Mouse (Mus musculus) urinary bladder, postnatal 14 days (tissue): ENCODE measurements at regions not wholly inside any gene's neighbourhood (a gene's known extent, or its start where the extent isn't known, plus 50 kb on each side); places are given as distances from the start of the nearest gene placed in this dataset.
A peak's percentile ranks its signal among the peaks of the same experiment; 100 is the strongest.

Experiments used
- DNase-seq: peaks from one replicate; pipeline ENCODE4 v3.0.0; 2021; ENCODE audit warnings: low spot score

DNA sequence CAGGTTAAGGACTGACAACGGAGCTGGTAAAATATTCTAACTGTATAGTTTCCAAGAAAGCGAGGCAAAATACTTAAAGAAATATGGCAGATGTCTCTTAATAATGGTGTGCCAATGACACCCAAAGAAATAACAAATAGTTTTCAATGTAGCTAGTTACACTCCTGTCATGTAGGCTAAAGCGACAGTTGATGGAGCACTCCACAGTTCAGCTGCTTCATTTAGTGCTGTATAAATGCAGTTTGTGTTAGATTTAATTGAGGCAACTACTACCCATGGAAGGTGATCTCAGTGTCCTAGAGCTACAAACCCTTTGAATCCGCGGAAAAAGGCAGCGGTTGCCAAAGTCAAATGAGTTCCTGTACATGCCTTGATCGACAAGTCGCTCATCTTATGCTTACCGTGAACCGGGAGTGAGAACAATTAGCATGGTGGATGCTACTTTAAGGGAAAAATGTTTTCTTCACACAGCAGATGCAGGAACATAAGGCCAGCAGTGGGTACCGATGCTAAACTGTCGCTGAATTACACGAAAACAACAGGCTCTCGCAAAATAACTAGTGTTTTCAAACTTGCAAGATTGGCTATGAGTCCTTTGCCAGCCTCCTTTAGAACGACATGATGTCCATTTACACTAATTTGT lies 961.4 kb downstream of the Mat2b start:
- no peak for DNase-seq

DNA sequence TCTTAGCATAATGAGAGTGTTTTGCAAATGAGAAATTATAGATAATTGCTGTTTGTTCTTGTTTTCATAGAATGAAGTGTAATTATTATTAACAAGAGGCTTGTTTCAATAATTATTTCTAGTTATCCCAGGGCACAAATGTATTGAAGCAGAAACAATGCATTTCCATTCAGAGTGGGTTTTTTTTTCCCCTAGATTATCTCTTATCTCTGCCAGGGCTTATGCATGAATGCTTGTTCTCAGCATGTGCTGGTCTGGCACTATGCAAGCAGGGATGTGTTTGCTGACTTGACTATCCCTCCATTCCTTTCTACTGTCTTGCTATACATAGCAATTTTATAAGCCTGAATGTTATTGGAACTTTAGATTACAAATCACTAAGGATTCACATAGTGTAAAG lies 971.4 kb downstream of the Mat2b start:
- no peak for DNase-seq

DNA sequence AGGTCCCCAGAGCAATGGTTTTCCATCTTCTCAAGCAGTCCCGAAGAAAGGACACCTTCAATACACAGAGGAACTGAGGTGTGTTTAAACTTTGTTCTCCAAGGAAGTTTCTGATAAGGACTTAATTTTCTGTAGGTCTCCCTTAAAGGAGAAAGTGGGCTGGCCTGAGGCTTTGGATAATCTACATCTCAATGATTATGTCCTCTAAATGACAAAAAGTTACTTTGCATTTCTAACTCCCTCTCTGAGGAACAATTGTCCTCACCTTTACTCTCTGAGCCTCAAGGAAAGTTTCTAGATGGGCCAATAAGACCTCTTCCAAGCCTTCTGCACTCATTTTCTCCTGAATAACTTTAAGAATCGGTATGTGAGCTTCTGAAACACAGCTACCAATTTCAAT lies 1016.5 kb downstream of the Mat2b start:
- no peak for DNase-seq

DNA sequence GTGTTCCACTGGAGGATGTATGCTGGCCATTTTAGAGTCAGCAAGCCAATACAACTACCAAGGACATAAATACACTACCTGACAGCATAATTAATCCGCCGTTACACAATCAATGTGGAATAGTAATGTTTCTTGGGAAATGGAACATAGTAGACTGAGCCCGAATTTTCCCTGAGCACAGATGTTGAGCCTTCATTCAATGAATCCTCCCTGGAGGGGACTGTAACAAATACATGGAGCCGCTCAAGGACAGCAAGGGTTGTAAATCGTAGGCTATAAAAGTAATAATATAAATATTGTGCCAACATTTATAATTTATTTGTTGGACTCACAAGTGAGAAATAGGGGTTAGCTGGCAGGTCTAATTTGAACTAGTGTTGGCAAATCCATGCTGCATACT lies 1041.4 kb downstream of the Mat2b start:
- DNase-seq, result no peak

DNA sequence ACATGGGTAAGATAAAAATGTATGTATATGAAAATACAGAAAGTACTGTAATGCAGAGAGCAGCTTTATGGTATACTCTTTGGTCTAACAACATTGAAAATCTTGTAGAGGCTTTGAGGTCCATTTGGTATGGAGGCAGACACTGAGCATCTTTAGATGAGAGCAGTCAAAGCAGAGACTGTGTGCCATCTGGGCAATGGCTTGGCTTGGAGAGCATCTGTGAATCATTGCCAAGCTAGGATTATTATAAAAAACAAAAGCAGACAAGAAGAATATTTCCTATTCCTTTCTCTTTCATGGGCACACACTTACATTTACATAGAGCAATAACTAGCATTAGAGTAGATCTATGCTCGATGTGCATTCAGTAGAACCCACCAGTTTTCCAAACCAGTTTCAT lies 1075.6 kb downstream of the Mat2b start:
- no peak for DNase-seq

DNA sequence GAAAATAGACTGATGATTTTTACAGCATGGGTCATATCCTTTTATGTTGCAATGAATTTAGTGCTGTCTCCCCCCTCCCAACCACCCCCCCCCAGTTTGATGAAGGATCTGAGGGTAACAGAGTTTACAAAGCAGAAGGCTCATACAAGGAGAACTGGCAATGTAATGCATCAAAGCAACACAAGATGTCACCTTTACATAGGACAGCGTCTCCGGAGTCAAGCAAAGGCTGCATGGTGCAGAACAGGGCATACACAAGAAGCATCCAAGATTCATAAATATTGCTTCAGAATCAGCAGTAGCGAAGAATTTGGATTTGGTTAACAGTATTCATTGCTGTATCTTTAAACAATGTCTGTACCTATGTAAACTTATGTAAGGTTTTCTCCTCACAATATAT lies 1079.2 kb downstream of the Mat2b start:
- DNase-seq, result no peak

DNA sequence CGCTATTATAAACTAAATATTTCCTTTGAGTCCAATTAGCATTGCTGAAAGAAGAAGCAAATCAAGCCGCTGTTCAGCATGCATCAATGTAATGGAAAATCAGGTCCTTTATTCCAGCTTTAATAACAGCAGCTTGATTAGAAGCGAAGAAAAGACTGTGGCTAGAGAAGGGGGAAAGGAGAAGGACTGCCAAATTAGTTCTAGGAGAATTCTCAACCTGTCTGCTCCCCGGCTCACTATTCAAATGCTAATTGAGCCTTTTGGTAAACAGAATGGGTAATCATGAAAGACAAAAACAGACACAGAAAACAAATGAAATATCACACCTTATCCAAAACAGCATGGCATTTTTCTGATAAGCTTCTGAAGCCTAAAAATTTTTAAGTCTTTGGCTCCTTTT lies 1098.5 kb downstream of the Mat2b start:
- DNase-seq, result no peak

DNA sequence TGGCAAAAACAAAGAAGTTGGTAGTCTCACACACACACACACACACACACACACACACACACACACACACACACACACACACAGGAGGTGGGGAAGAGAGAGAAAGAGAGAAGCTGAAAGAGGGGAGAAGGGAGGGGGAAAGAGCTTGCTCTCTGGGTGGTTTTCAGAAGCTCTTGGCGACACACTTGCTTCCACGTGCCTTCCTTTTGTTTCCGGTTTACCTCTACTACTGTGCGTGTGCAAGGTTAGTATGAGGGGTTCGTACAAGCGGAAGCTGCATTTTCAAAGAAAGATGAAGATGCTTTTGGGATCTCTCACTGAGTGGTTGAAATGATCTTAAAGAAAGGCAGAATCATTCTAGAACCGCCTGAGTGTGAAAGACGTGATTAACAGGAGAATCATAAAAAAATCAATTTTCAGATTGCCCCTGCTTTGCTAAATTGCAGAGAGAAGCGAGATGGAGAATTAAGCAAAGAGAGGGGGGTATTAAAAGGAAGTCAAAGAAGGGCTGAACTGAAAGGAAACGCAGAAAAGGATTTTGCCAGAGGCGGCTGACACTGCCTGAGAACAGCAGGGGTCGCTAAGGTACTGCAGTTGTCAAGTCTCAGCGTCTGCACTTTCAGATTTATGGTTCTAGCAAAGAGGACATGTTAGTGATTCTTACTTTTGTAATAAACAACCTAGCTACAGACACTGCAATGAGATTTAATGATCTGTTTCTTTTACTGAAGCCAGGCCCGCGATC lies 1106.2 kb downstream of the Mat2b start:
- DNase-seq, result peak; percentile 26

DNA sequence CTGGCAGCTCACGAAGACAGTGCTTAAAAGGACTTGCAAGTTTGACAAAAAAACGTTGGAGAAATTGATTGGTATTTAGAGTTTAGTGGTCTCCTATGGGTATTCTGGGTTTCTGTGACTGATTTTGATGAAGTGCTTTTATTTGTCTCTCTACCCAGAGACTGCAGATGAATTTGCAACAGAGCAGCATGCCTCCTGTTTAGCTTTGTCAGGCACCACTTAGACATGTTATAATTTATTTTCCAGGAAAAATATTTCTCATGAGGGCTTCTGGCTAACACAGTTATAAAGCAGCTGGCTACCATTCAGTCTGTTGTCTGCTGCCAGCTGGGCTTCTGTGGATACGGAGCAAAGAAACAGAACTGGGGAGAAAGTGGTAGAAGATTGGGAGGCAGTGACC lies 1136.7 kb downstream of the Mat2b start:
- DNase-seq, result no peak

DNA sequence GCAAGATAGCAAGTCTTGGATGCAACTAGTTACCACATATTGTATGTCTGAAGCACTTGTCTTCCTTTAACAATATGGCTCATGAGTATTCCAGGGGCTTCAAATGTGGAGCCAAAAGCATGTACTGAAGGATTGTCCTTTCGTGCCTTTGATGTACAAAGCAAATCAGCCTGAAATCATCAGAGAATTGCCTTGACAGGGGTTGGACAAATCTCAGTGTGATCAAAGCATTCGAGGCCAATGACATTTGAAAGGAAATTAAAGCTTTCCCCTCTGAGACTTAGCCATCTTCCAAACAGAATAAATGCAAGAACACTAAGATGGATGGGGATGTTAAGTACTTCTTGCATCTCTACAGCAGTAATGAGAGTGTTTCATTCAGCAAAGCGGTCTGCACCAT lies 1144.9 kb downstream of the Mat2b start:
- no peak for DNase-seq

DNA sequence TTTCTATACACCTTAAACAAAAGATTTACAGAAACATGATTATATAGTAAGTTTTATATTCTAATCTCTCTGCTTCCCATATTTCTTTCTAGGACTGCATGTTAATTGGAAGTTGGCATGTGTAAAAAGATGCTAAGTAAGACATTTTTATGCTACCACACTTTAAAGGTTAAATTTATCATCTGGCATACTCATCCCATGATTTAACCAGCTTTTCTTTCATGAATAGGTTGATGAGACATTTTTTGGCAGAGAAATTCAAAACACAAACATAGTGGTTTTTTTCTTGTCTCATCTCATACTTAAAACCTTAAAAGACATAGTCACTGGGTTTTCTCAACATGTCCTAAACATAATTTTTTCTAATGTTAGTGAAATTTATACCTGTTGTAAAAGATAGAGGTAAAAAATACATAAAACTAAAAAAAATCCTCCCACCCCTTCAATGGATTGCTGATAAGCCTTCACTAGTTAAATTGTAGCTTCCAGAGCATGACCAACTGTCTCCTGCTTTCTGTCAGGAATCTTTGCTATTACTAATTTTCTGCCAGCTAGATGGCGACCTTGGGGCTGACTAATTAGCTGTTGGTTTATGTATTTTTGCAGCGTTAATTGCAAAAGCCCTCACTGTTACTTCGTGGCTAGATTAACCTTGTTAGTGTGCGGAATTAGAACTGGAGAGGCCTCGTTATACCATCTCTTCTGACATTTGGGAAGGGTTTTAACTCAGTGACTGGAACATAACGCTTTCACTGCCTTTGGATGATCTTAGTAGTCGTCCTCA lies 1169.9 kb downstream of the Mat2b start:
- DNase-seq, result no peak

DNA sequence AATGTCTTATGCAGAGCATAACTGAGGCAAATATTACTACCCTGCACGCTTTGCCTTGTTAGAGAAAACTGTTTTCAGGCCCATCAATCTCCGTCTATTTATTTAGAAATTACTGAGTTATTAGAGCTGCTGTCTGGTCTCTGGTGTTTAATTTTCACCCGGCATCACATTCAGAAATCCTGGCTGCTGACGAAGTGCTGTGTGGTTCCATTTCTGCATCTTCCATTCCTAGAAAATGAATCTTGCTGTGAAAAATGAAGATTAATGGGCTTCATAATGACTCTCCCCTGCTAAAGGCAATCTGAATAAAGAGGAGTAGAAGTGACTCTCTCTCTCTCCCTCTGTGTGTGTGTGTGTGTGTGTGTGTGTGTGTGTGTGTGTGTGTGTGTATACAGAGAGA lies 1199.8 kb downstream of the Mat2b start:
- no peak for DNase-seq

DNA sequence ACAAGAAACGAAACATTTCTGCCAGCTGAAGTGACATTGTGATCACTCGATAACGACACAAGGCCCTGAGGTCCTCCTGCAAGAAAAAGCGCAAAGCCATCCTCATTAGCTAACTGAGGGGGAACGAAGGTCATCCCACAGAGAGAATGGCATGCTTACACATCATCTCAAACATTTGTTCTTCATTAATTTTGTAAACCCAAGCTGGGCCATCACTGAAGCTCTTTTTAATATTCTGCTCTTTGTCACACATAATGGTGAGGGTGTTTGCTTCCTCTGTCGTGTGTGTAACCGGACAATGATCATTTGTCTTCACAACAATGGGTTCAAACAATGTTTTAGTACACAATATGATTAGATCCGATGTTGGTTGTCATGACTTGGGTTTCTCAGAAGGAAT lies 1217.9 kb downstream of the Mat2b start:
- no peak for DNase-seq

DNA sequence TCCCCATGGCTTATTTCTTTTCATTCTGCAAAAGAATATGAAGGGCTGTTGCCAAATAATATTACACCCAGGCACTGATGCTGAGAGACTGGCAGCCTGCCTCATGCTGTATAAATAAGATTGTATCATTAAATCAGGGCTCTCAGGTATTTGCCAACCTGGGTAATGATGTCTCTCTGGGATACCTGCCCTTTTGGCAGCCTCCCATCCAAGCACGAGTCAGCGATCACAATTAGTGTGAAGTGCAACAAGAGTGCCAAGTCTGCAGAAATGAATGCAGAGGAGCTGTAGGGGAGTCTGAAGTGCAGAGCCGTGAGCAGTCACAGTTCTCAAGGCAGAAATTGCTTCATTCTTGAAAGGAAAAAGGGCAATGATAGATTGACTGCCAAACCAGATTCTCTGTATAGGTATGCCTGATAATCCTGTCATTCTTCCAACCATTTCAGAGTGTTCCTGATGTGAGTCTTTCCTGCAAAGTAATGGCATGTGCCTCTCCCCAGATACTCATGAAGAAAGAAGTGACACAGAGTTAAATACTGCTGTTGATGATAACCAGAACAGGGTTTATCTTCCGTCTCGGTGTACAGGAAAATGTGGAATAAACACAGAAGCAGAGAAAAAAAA lies 1241.6 kb downstream of the Mat2b start:
- no peak for DNase-seq

DNA sequence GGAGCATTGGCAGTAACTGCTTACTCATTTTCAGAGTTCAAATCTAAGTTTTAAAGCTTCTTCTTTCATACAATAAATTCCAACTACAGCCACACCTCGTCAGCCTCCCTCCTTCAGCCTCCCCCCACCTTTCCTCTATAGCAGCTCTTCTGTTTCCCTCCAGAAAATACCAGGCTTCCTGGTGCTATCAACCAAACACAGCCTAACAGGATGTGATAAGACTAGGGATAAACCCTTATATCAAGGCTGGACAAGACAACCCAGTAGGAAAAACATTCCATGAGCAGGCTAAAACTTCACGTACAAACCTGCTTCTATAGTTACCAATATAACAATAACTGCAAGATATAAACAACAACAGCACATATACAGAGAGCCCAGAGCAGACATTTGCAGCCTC lies 1248.6 kb downstream of the Mat2b start:
- no peak for DNase-seq

DNA sequence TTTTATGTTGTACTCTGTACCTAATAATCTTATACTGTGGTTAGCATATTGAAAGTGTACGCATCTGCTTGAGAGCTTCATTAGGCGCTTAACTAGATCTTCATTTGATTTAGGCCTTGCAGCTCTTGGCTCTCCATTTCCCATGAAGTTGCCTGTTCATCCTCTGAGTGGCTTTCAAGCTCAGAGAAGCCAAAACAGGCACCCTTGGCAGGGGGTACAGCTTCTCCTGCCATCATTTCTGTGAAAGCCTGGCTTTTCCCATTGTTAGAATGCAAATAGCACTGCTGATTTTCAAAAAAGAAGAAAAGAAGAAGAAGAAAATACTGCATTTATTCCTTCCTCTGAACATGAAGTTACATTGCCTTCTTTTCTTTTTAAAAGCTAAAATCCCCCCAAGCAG lies 1283.3 kb downstream of the Mat2b start:
- DNase-seq, result no peak

DNA sequence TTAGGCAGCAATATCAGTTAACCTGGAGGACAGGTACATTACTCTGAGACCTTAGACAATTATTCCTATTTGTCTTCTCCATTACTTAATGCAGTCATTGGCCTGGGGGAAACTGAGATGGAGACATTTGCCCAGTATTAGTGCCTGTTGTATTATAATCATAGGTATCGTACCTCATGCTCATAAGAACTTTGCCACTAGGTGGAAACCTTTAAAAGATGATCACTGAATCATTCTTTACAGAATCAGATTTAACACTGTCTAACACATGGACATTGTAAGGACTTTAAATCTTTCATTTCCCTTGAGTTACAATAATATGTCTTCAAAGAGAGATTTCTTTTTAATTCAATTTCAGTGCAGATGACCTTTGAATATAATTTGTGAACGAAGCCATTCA lies 1283.8 kb downstream of the Mat2b start:
- DNase-seq, result no peak

DNA sequence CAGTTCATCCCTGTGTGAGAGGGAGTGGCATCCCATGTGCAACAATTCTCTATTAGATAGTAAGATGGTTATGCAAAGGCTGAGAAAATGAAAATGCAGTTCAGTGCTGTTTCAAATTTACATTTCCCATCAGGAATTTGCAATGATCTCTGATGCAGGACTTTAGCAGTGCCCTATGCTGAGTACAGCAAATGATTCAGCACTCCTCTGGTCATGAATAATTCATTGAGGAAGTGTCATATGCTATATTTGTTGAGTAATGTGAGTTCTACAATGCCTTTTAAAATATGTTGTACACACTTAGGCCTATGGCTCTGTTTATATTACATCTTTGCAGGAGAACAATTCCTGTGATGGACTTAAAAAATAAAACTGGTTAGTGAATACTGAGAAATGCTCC lies 1330.2 kb downstream of the Mat2b start:
- no peak for DNase-seq

DNA sequence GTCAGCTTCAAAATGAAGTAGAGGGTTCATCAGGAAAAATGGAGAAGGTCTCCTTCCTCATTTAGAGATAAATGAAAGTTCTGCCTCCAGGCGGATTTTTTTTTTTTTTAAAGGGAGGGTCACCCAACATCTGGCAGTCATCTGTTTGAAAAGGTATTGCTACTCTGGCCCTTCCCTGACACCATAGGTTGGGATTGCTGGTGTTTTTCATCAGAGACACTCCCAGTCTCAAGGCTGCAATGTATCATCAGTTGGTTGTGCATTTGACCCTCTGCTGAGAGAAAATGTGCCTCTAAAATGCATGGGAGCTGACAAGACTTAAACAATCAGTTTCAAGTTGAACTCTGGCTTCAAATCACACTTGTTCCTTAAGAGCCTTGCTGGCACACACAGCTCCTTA lies 1344.4 kb downstream of the Mat2b start:
- DNase-seq, result no peak
